Mouse (Mus musculus) MEL (cell line): ENCODE results near the gene Clec4f. TPM values are rescaled to one million over a fixed set of nuclear protein-coding genes. Genes with fewer than 3 reads are reported as not detected.

ENCODE experiments used
- DNase-seq: peaks from one replicate; pipeline ENCODE4 v3.0.0; 2011; ENCODE audit warnings: low read depth, low spot score
- H3K27ac ChIP-seq: 2 replicates; pipeline ENCODE4 v1.5.1; 2012; ENCODE audit warnings: low read depth, mild to moderate bottlenecking, control low read depth, low read length, moderate library complexity; ENCODE audit not compliant: control insufficient read depth
- H3K27me3 ChIP-seq, 2 experiments: fragments of 150-350 bp in 1 of 2; sonication (generic) in 1 of 2; 2 replicates each; pipeline ENCODE4 v1.6.1; 2012; ENCODE audit warnings: low read length in 2 of 2, mild to moderate bottlenecking in 2 of 2, improper control_type of control experiment in 1 of 2, moderate library complexity in 1 of 2; ENCODE audit not compliant: insufficient read depth in 2 of 2, control insufficient read depth in 1 of 2
- H3K36me3 ChIP-seq, 2 experiments: 2 replicates each; pipeline ENCODE4 v1.6.1; 2012 to 2014; ENCODE audit warnings: low read length in 2 of 2, improper control_type of control experiment in 1 of 2, inconsistent platforms in 1 of 2, mild to moderate bottlenecking in 1 of 2; ENCODE audit not compliant: insufficient read depth in 2 of 2, control insufficient read depth in 1 of 2
- H3K4me1 ChIP-seq, 2 experiments: fragments of 150-350 bp in 1 of 2; sonication (generic) in 1 of 2; 2 replicates each; pipeline ENCODE4 v1.6.1; 2012; ENCODE audit warnings: low read length in 2 of 2, improper control_type of control experiment in 1 of 2, mild to moderate bottlenecking in 1 of 2; ENCODE audit not compliant: insufficient read depth in 2 of 2, control insufficient read depth in 1 of 2
- H3K4me3 ChIP-seq, 2 experiments: fragments of 150-350 bp in 1 of 2; sonication (generic) in 1 of 2; 2 replicates each; pipeline ENCODE4 v1.5.1; 2012; ENCODE audit warnings: low read depth in 2 of 2, low read length in 2 of 2, mild to moderate bottlenecking in 2 of 2, moderate library complexity in 2 of 2, control low read depth in 1 of 2, improper control_type of control experiment in 1 of 2; ENCODE audit not compliant: control insufficient read depth in 1 of 2, insufficient read depth in 1 of 2
- H3K79me2 ChIP-seq: 2 replicates; pipeline ENCODE4 v1.6.1; 2012; ENCODE audit warnings: mild to moderate bottlenecking, low read length, moderate library complexity; ENCODE audit not compliant: control insufficient read depth, poor library complexity, insufficient read depth
- H3K9ac ChIP-seq: 2 replicates; pipeline ENCODE4 v1.6.1; 2012; ENCODE audit warnings: low read depth, mild to moderate bottlenecking, control low read depth, low read length, moderate library complexity; ENCODE audit not compliant: control insufficient read depth, poor library complexity, severe bottlenecking
- H3K9me3 ChIP-seq: fragments of 150-350 bp; sonication (generic); replicated peaks from 2 replicates; pipeline ENCODE4 v1.6.1; 2012; ENCODE audit warnings: mild to moderate bottlenecking, low read length, improper control_type of control experiment, moderate library complexity; ENCODE audit not compliant: insufficient read depth
- BHLHE40 ChIP-seq: IDR thresholded peaks from 2 replicates; pipeline ENCODE4 v1.6.1; 2012; ENCODE audit warnings: low read depth, mild to moderate bottlenecking, inconsistent platforms, low read length, improper control_type of control experiment, borderline replicate concordance
- CHD2 ChIP-seq: IDR thresholded peaks from 2 replicates; pipeline ENCODE4 v1.6.1; 2011; ENCODE audit warnings: low read length, improper control_type of control experiment
- CTCF ChIP-seq, 3 experiments: IDR thresholded peaks in 2 of 3; conservative IDR thresholded peaks in 1 of 3; 2 replicates each; pipeline ENCODE4 v1.5.1; 2011 to 2012; ENCODE audit warnings: low read length in 3 of 3, low read depth in 2 of 3, mild to moderate bottlenecking in 2 of 3, improper control_type of control experiment in 1 of 3, inconsistent platforms in 1 of 3, mixed read lengths in 1 of 3, moderate library complexity in 1 of 3; ENCODE audit not compliant: control insufficient read depth in 1 of 3, insufficient read depth in 1 of 3, poor library complexity in 1 of 3, severe bottlenecking in 1 of 3
- E2F4 ChIP-seq: IDR thresholded peaks from 2 replicates; pipeline ENCODE4 v1.6.1; 2011; ENCODE audit warnings: low read depth, low read length, improper control_type of control experiment, borderline replicate concordance
- ELF1 ChIP-seq: IDR thresholded peaks from 2 replicates; pipeline ENCODE4 v1.6.1; 2014; ENCODE audit warnings: low read depth, mild to moderate bottlenecking, inconsistent platforms, low read length, improper control_type of control experiment, moderate library complexity
- GABPA ChIP-seq: IDR thresholded peaks from 2 replicates; pipeline ENCODE4 v1.6.1; 2012; ENCODE audit warnings: low read depth, mild to moderate bottlenecking, inconsistent platforms, low read length, improper control_type of control experiment, moderate library complexity
- GATA1 ChIP-seq: IDR thresholded peaks from 2 replicates; pipeline ENCODE4 v1.6.1; 2011; ENCODE audit warnings: low read depth, low read length, improper control_type of control experiment
- HCFC1 ChIP-seq: IDR thresholded peaks from 2 replicates; pipeline ENCODE4 v1.6.1; 2012; ENCODE audit warnings: low read depth, mild to moderate bottlenecking, inconsistent platforms, low read length, improper control_type of control experiment, moderate library complexity
- MAZ ChIP-seq: IDR thresholded peaks from 2 replicates; pipeline ENCODE4 v1.6.1; 2012; ENCODE audit warnings: low read depth, mild to moderate bottlenecking, inconsistent platforms, low read length, improper control_type of control experiment
- MXI1 ChIP-seq: IDR thresholded peaks from 2 replicates; pipeline ENCODE4 v1.6.1; 2011; ENCODE audit warnings: mild to moderate bottlenecking, low read depth, low read length, improper control_type of control experiment
- MYC ChIP-seq: IDR thresholded peaks from 2 replicates; pipeline ENCODE4 v1.6.1; 2011; ENCODE audit warnings: low read depth, mild to moderate bottlenecking, low read length, improper control_type of control experiment, moderate library complexity
- POLR2AphosphoS2 ChIP-seq: IDR thresholded peaks from 2 replicates; pipeline ENCODE4 v1.6.1; 2011; ENCODE audit warnings: low read length, improper control_type of control experiment
- SMC3 ChIP-seq: IDR thresholded peaks from 2 replicates; pipeline ENCODE4 v1.6.1; 2011; ENCODE audit warnings: low read depth, low read length, improper control_type of control experiment
- TAL1 ChIP-seq: IDR thresholded peaks from 2 replicates; pipeline ENCODE4 v1.6.1; 2012; ENCODE audit warnings: mild to moderate bottlenecking, inconsistent platforms, low read length, moderate library complexity, mixed read lengths
- TBP ChIP-seq: IDR thresholded peaks from 2 replicates; pipeline ENCODE4 v1.8.0; 2011; ENCODE audit warnings: low read depth, low read length, improper control_type of control experiment
- TCF12 ChIP-seq: IDR thresholded peaks from 2 replicates; pipeline ENCODE4 v1.6.1; 2014; ENCODE audit warnings: low read depth, mild to moderate bottlenecking, inconsistent platforms, low read length, improper control_type of control experiment, moderate library complexity
- UBTF ChIP-seq: IDR thresholded peaks from 2 replicates; pipeline ENCODE4 v1.6.1; 2012; ENCODE audit warnings: low read depth, mild to moderate bottlenecking, inconsistent platforms, low read length, improper control_type of control experiment, moderate library complexity, borderline replicate concordance; ENCODE audit not compliant: insufficient read depth
- USF1 ChIP-seq: IDR thresholded peaks from 2 replicates; pipeline ENCODE4 v1.6.1; 2014; ENCODE audit warnings: low read depth, mild to moderate bottlenecking, inconsistent platforms, low read length, improper control_type of control experiment, moderate library complexity
- USF2 ChIP-seq, 2 experiments: IDR thresholded peaks; 2 replicates each; pipeline ENCODE4 v1.6.1; 2011 to 2012; ENCODE audit warnings: improper control_type of control experiment in 2 of 2, low read length in 2 of 2, borderline replicate concordance in 1 of 2, inconsistent platforms in 1 of 2, low read depth in 1 of 2, mild to moderate bottlenecking in 1 of 2; ENCODE audit not compliant: insufficient read depth in 1 of 2
- ZMIZ1 ChIP-seq: IDR thresholded peaks from 2 replicates; pipeline ENCODE4 v1.6.1; 2012; ENCODE audit warnings: low read depth, mild to moderate bottlenecking, inconsistent platforms, low read length, improper control_type of control experiment, moderate library complexity
- ZNF384 ChIP-seq: IDR thresholded peaks from 2 replicates; pipeline ENCODE4 v1.6.1; 2012; ENCODE audit warnings: low read depth, mild to moderate bottlenecking, inconsistent platforms, low read length, improper control_type of control experiment
- polyA plus RNA-seq, 2 experiments: library from polyadenylated mRNA; stranded (reverse) in 1 of 2; unstranded in 1 of 2; fragments of >175 nt in 1 of 2; fragments of >200 nt in 1 of 2; gene quantifications; 2 replicates each; pipeline versions ENCODE4 v1.2.1 to v1.2.4; 2012; ENCODE audit warnings: low replicate concordance in 2 of 2, low read depth in 1 of 2; ENCODE audit not compliant: insufficient read length in 2 of 2, insufficient read depth in 1 of 2, missing spikeins in 1 of 2
- total RNA-seq: library from RNA; depleted of rRNA; stranded (reverse); fragments of 300-350 nt; gene quantifications from 2 replicates; pipeline ENCODE4 v1.2.3, GENCODE M21; 2012

Gene Clec4f
- total and polyA plus RNA-seq, 3 experiments: not detected

DNA sequence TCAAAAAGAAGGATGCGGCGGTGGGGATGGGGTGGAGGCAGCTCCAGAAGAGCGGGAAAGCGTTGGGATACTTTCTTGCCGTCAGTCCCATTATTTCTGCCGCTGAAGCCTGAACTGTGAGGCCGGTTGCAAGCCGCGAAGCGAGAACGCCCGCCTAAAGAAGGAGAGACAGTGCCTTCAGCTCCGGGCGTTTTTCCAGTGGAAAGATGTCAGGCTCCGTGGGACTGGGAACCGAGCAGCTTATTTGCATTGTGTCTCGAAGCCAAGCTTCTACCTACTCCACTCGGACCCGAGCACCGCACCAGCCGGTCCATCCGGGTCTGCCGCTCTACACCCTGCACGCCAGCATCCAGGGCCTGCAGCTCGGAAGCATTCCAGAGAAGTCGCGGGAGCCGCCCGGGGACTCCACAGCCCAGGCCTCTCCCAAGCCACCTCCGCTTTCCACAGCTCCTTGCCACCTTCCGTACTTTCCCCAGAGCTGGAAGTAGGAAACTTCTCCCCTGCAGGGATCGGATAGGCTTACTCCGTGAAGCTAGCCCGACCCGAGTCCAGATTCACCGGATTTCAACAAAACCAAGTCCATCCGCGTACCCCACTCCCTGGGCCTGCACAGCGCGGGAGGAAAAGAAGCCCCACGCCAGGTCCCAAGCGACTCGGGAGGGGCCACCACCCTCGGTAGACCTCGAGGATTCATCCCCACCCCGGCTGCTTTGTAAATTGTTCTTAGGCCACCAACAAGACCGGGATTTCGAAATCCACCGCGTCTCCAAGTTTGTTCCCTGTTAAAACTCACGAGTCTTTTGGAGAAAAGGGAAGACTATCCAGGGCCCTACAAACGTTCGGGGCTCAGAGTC is 46.4 kb upstream of the Clec4f start:
- Histone ChIP-seq H3K27me3 (peaks cover 2 to 4% of the 10 kb centered on the region in 2 experiments; a peak in 2 of 4 replicates), H3K36me3 (no peaks in the 10 kb centered on the region), H3K4me1 (no peaks in the 10 kb centered on the region), H3K79me2 (no peaks in the 10 kb centered on the region), H3K9ac (no peak overlapping the region), H3K4me3 (no peak overlapping the region), H3K9me3 (no peaks in the 10 kb centered on the region), H3K27ac (no peak overlapping the region)
- no peak for DNase-seq
- TF ChIP-seq E2F4: no peak
- TF ChIP-seq POLR2AphosphoS2: no peak
- TF ChIP-seq USF1: no peak
- TF ChIP-seq MXI1: no peak
- no peak for TF ChIP-seq SMC3
- no peak for TF ChIP-seq UBTF
- no peak for TF ChIP-seq ELF1
- TF ChIP-seq TCF12: no peak
- no peak for TF ChIP-seq HCFC1
- no peak for TF ChIP-seq TAL1
- no peak for TF ChIP-seq ZMIZ1
- TF ChIP-seq USF2 (IDR thresholded peaks at IDR 0.05; ENCODE audit: borderline replicate concordance in 1 of 2, insufficient read depth in 1 of 2, low read depth in 1 of 2, low read length in 2 of 2): no peak
- no peak for TF ChIP-seq MYC
- no peak for TF ChIP-seq CHD2
- no peak for TF ChIP-seq GABPA
- no peak for TF ChIP-seq TBP
- TF ChIP-seq CTCF (IDR thresholded peaks at IDR 0.05 in 2 of 3, conservative IDR thresholded peaks at IDR 0.05 in 1 of 3; ENCODE audit: control insufficient read depth in 1 of 3, insufficient read depth in 1 of 3, low read depth in 2 of 3, low read length in 3 of 3, poor library complexity in 1 of 3, severe bottlenecking in 1 of 3): no peak
- TF ChIP-seq GATA1: no peak

DNA sequence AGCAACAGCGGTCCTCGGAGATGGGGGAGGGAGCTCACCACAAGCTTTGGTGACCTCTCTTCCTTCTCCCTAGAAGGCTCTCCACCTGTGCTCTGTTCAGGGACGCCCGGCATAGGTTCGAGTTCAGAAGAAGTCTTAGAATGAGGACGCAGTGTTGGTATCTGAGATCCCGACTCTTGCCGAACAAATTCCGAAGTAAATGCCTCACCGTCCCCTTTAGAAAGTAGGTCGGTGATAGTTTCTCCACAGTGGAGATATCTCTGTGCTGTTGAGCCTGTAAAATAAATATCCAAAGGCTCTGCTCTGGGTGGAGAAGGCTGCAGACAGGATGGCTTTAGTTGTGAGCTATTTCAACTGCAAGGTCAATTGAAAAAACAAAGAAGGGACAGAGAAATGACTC is 45.0 kb upstream of the Clec4f start:
- TF ChIP-seq USF2 (IDR thresholded peaks at IDR 0.05; ENCODE audit: borderline replicate concordance in 1 of 2, insufficient read depth in 1 of 2, low read depth in 1 of 2, low read length in 2 of 2): no peak
- no peak for TF ChIP-seq ZMIZ1
- no peak for TF ChIP-seq MYC
- no peak for TF ChIP-seq MAZ
- no peak for TF ChIP-seq GABPA
- TF ChIP-seq ZNF384: no peak
- no peak for TF ChIP-seq BHLHE40

More for the DNA sequence above, 45.0 kb upstream of the Clec4f start:
- Histone ChIP-seq H3K9me3 (no peaks in the 10 kb centered on the region), H3K4me1 (peaks cover 2 to 7% of the 10 kb centered on the region in 2 experiments; a peak in 3 of 4 replicates), H3K4me3 (no peak overlapping the region), H3K27me3 (peaks cover 0 to 3% of the 10 kb centered on the region in 2 experiments; a peak in 2 of 4 replicates), H3K79me2 (no peaks in the 10 kb centered on the region), H3K27ac (no peak overlapping the region), H3K9ac (no peak overlapping the region), H3K36me3 (peaks cover 0 to 3% of the 10 kb centered on the region in 2 experiments; a peak in 2 of 4 replicates)
- DNase-seq: no peak
